Mouse (Mus musculus): ENCODE measurements around the gene Artn. TPM values are rescaled to one million over a fixed set of nuclear protein-coding genes. Genes with fewer than 3 reads are reported as not detected.

Artn gene
- not detected for polyA plus RNA-seq (2017; shearing (Covaris generic))

DNA sequence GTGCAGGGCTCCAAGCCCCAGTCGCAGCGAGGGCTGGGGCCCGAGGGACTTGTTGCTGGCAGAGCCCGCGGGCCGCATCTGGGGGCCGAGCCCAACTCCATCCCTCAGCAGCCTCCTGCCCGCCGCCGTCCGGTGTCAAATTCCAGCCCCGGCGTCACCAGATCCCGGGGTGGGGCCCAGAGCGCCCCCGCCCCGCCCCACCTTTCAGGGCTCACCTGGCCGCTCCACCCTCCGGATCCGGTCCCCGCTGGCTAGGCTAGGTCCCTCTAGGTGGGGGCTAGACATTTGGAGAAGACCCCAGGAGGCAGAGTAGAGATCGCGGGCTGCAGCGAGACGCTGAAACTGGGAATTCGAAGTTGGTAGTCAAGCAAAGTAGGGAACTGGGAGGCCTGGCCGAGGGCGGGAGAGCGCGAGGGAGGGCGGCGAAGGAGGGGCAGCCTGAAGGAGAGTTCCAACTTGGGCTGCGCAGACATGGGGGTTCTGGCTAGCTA is at the start of gene Artn:
Gene Artn, minus strand, starts transcription at position 373 of the 491 bp plus-strand sequence.
- no peak for ATAC-seq

DNA sequence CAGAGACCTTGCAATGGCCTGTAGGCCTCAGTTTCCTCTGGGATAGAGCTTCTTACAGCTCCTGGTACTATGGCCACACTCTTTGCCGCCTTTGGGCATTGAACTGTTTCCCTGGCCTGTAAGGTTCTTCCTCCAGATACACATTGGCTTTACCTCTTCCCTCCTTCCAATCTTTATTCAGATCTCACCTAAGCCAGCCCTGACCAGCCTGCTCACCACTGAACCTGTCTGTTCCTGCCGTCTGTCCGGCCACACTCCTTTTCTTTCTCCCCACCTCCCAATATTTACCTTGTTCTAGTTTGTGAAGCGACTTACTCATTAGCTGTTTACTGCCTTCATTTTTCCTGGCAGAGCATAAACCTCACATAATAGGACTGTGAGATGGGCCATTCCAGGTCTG is 49.6 kb upstream of the Artn start:
- ATAC-seq = no peak

DNA sequence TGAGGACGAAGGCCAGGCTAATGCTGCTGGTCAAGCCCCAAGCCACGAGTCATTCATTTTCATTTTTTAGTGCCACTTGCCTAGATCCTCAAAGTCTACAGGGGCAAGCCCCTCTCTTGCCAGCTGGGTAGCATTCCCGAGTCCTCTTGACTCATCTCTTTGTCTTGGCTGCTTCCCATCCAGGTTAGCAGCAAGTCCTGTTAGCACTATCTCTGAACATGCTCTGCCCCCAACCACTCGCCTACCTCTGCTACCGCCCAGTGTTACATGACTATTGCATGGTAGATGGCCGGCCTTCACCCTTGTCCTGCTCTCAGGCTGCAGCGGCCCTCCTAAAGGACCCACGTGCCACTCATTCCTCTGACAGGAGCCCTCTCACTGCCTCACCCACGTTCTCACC is 48.7 kb upstream of the Artn start:
- ATAC-seq = no peak

DNA sequence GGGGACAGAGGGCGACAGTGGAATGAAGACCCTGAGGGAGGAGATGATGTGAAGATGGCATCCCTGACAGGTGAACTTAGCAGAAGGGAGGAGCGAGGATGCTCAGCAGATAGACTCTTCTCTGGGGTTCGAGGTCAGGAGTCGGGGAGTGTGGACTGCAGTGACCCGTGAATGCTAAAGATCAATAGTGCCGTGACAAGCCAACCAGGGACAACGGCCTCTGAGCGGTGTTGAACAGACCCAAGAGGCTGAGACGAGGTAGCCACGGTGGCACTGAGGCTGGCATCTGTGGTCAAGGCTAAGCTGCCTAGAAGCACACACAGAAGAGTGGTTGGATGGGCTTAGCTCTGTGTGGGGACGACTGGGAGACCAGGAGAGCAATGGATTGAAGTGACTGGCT is 48.3 kb upstream of the Artn start:
- no peak for ATAC-seq

DNA sequence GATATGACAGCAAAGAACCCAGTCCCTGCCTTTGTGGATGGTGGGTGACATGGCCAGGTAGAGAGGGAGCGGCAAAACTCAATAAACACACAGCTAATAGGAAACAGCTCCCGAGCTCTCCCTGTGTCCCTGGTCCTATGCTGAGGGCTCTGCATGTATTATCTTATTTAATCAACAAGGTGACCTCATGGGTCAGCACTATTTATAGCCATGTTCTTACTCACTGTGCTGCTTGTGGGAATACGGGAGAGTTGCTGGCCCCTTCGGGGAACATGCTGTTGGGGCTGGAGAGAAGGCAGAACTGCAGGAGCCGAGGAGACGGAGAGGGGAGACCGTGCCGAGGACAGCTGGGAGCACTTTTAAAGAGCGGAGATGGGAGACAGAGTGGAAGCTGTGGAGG is 47.8 kb upstream of the Artn start:
- ATAC-seq = no peak

- ATAC-seq = no peak
Observed at GRCm38 (mm10) chr4:117975820-117976219, 46.3 kb upstream of the Artn start.

DNA sequence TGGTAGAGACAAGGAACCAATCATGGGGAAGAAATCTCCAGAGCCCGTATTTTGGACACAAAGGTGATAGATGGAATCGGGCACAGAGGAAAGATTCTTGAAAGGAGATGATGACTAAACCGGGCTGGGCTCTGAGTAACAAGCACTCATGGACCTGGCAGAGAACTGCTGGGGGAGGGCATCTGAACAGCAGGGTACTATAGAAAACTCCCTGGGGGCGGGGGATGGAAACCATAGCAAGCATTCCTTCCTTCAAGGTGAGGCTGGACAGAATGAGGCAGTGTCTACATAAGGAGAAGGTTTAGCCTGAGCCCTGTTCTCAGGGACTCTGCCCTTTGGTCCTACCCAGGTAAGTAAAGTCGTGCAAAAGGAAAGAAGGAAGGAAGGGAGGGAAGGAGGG is 45.2 kb upstream of the Artn start:
- ATAC-seq = no peak

- ATAC-seq = no peak
Observed at GRCm38 (mm10) chr4:117972999-117973398, 43.4 kb upstream of the Artn start.

DNA sequence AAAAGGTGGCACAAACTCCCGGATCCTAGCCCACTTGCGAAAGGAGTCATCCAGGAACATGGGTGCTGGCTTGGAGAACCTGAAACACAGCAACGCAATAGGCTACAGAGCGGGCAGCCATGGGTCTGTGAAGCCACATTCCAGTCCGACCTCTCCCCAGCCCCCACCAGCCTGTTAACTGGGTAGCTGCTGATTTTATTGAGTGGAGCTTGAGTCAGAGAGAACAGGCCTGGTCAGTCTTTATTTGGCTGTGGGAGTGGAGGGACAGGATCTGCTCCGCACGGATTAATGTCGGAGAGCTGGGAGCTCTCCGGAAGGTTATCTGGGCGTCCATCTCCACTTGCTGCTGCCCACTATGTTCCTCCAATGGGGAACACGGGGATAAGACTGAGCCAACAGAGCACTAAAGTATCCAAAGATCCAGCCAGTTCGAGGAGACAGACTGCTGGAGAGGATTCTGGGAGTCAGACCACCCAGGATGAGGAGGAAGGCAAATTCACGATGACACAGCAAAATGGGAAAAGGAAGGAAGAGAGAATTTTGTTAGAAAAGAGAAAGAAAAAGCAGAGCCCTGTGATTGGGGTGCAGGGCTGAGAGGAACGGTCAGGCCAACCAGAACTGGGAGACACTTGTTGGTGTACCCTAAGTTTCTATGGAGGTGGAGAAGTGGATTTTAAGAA is 34.9 kb upstream of the Artn start:
- ATAC-seq = no peak

- no peak for ATAC-seq
Observed at GRCm38 (mm10) chr4:117957492-117957891, 27.9 kb upstream of the Artn start.

GRCm38 (mm10) chr4:117947493-117947892 is 17.9 kb upstream of the Artn start:
- no peak for ATAC-seq

DNA sequence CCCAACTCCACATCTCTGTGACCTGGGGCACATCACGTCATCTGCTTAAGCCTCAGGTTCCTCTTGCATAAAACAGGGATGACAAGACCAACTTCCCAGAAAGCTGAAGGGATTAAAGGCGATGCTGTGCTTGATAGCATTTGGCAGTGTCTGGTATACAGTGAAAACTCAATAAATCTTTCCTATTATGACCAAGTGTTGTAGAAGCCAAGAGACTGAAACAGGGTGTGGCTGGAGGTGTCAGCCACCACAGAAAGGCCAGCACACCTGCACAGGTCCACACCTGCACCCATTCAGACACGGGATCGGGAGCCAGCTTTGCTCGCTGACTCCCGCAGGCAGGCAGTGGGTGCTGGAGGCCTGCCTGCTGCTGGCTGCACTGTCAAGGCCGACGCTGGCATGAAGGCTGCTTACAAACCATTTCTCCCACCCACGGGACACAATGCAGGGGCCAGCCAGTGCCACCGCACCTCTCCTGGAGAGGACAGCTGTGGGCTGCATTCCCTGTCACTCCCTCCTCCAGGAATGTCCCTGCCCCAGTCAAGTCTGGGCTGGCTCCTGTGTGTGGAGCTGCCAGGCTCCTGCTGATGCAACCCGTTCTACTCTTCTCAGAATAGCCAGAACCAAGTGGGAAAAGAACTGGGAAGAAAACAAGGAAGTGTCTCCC is 17.2 kb upstream of the Artn start:
- ATAC-seq = no peak

DNA sequence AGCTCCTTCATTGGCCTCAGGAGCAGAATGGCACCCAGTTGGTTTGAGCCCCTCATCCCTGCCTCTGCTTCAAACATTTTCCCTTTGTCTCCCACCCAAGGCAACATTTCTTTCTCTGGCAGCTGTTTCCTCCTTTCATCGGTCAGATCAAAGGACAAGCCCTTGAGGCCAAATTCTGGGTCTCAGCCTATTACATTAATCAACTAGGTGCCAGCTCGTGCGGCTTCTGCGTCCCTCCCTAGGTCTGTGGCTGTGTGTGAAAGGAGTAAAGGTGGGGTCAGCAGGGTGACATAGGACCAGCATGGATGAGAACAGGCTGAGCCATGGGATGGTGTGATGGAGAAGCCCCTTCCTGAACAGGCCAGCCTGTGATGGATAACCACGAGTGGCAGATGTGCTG is 13.8 kb upstream of the Artn start:
- no peak for ATAC-seq

- ATAC-seq = no peak
Observed at GRCm38 (mm10) chr4:117936964-117937363, 7.4 kb upstream of the Artn start.

DNA sequence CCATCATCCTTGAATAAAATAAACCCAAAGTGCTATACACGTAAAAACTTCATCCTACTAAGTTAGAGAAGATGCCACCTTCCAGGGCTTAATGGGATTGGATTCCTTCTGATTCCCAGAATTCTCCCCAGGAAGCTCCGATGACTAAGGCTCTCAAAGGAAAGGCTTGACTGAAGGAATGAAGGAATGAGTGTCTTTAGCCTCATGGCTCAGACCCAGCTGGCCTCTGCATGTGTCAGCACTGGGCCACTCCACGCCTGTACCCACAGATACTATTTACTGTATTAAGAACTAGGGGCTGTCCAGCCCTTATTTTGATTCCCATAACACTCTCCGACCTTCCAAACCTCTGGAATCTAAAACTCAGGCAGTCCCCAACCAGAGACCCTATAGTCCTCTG is 4.5 kb upstream of the Artn start:
- ATAC-seq = no peak

GRCm38 (mm10) chr4:117933248-117933647 is 3.7 kb upstream of the Artn start:
- no peak for ATAC-seq

GRCm38 (mm10) chr4:117928699-117929241 is 793 bp downstream of the Artn start:
- no peak for ATAC-seq

- ATAC-seq = no peak
Observed at GRCm38 (mm10) chr4:117928234-117928633, 1.3 kb downstream of the Artn start.

- no peak for ATAC-seq
Observed at GRCm38 (mm10) chr4:117926545-117927482, 2.7 kb downstream of the Artn start.

DNA sequence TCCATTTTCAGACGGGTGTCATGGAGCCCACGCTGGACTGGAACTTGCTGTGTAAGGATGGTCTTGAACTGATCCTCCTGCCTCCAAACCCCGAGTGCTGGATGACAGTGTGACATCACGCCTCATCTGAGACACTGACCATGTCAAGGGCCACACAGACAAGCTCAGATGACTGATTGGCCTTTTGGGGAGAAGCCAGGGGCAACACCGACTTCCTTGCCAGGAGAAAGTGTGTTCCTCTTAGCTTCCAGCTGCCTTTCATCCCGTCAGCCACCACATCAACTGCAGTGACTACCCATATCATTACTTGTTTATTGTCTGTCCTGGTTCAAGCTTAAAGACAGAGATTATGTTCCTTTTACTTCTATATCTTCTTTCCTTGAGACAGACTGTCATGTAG is 4.6 kb downstream of the Artn start:
- ATAC-seq = no peak

- ATAC-seq = no peak
Observed at GRCm38 (mm10) chr4:117923450-117923849, 6.1 kb downstream of the Artn start.

- ATAC-seq = no peak
Observed at GRCm38 (mm10) chr4:117921358-117921757, 8.2 kb downstream of the Artn start.

- no peak for ATAC-seq
Observed at GRCm38 (mm10) chr4:117918762-117919161, 10.8 kb downstream of the Artn start.
